Mouse (Mus musculus): Measurements from ENCODE around the gene Btnl2. TPM values are rescaled to one million over a fixed set of nuclear protein-coding genes. Genes with fewer than 3 reads are reported as not detected.

The Btnl2 gene
- polyA plus RNA-seq, 1 experiment from 2014 or later, result not detected

GRCm38 (mm10) chr17:34316697-34317096 is 37.9 kb upstream of the Btnl2 start:
- WGBS, result 79% methylated on average over 2 of the region's 2 CpGs
- H3K4me2 ChIP-seq, result no peak overlapping the region
- no peak overlapping the region for H3K27ac ChIP-seq (replicated peaks)
- H3K4me3 ChIP-seq, result no peak overlapping the region
- no peaks in the 10 kb centered on the region for H3K9me3 ChIP-seq
- no peaks in the 10 kb centered on the region for H3K27me3 ChIP-seq
- H3K4me1 ChIP-seq (replicated peaks), result no peaks in the 10 kb centered on the region
- H3K9ac ChIP-seq, result no peak overlapping the region
- ATAC-seq (ENCODE audit: low read depth), result no peak
- no peaks in the 10 kb centered on the region for H3K36me3 ChIP-seq

GRCm38 (mm10) chr17:34317275-34317674 is 37.3 kb upstream of the Btnl2 start:
- no peaks in the 10 kb centered on the region for H3K4me1 ChIP-seq (replicated peaks)
- no peak overlapping the region for H3K9ac ChIP-seq
- no peaks in the 10 kb centered on the region for H3K9me3 ChIP-seq
- H3K4me3 ChIP-seq, result no peak overlapping the region
- H3K4me2 ChIP-seq, result no peak overlapping the region
- ATAC-seq (ENCODE audit: low read depth), result no peak
- no peaks in the 10 kb centered on the region for H3K27me3 ChIP-seq
- no peaks in the 10 kb centered on the region for H3K36me3 ChIP-seq
- H3K27ac ChIP-seq (replicated peaks), result no peak overlapping the region
- 32% methylated on average over 2 of the region's 2 CpGs for WGBS

GRCm38 (mm10) chr17:34325436-34325835 is 29.2 kb upstream of the Btnl2 start, which contains the start of gene H2-Eb2:
H2-Eb2 (plus strand) TSS chr17:34325665.
- no peaks in the 10 kb centered on the region for H3K4me1 ChIP-seq (replicated peaks)
- H3K27me3 ChIP-seq, result no peaks in the 10 kb centered on the region
- H3K27ac ChIP-seq (replicated peaks), result no peak within 1 kb of the TSS
- no peaks in the 10 kb centered on the region for H3K36me3 ChIP-seq
- no peak within 1 kb of the TSS for H3K9ac ChIP-seq
- H3K4me3 ChIP-seq, result no peak within 1 kb of the TSS
- no peak for ATAC-seq (ENCODE audit: low read depth)
- whole genome bisulfite sequencing, result 47% methylated on average over 4 of the region's 4 CpGs
- no peak within 1 kb of the TSS for H3K4me2 ChIP-seq
- H3K9me3 ChIP-seq, result no peaks in the 10 kb centered on the region

- no peaks in the 10 kb centered on the region for H3K36me3 ChIP-seq
- WGBS, result 75% methylated on average over 3 of the region's 3 CpGs
- no peak for ATAC-seq (ENCODE audit: low read depth)
- H3K27ac ChIP-seq (replicated peaks), result no peak overlapping the region
- H3K9ac ChIP-seq, result no peak overlapping the region
- H3K27me3 ChIP-seq, result no peaks in the 10 kb centered on the region
- no peak overlapping the region for H3K4me3 ChIP-seq
- H3K4me1 ChIP-seq (replicated peaks), result no peaks in the 10 kb centered on the region
- no peak overlapping the region for H3K4me2 ChIP-seq
- no peaks in the 10 kb centered on the region for H3K9me3 ChIP-seq
These were observed 28.2 kb upstream of the Btnl2 start for GRCm38 (mm10) chr17:34326373-34326772.

- no peak for ATAC-seq (ENCODE audit: low read depth)
- H3K27ac ChIP-seq (replicated peaks), result no peak overlapping the region
- H3K27me3 ChIP-seq, result no peaks in the 10 kb centered on the region
- H3K9ac ChIP-seq, result no peak overlapping the region
- WGBS, result 53% methylated on average over 2 of the region's 2 CpGs
- no peaks in the 10 kb centered on the region for H3K4me1 ChIP-seq (replicated peaks)
- no peak overlapping the region for H3K4me3 ChIP-seq
- no peak overlapping the region for H3K4me2 ChIP-seq
- no peaks in the 10 kb centered on the region for H3K36me3 ChIP-seq
- H3K9me3 ChIP-seq, result no peaks in the 10 kb centered on the region
These were observed 24.8 kb upstream of the Btnl2 start for GRCm38 (mm10) chr17:34329807-34330206.

- Histone ChIP-seq H3K4me1 (replicated peaks) (no peaks in the 10 kb centered on the region), H3K9me3 (no peaks in the 10 kb centered on the region), H3K36me3 (no peaks in the 10 kb centered on the region), H3K4me3 (no peak overlapping the region), H3K27ac (replicated peaks) (no peak overlapping the region), H3K9ac (no peak overlapping the region), H3K4me2 (no peak overlapping the region), H3K27me3 (no peaks in the 10 kb centered on the region)
- WGBS, result 90% methylated on average over 1 of the region's 1 CpGs
- no peak for ATAC-seq (ENCODE audit: low read depth)
These were observed 23.4 kb upstream of the Btnl2 start for GRCm38 (mm10) chr17:34331200-34331599.

- H3K9me3 ChIP-seq, result no peaks in the 10 kb centered on the region
- H3K4me1 ChIP-seq (replicated peaks), result no peaks in the 10 kb centered on the region
- 43% methylated on average over 3 of the region's 3 CpGs for WGBS
- no peak overlapping the region for H3K27ac ChIP-seq (replicated peaks)
- no peak overlapping the region for H3K9ac ChIP-seq
- H3K4me2 ChIP-seq, result no peak overlapping the region
- H3K4me3 ChIP-seq, result no peak overlapping the region
- H3K27me3 ChIP-seq, result no peaks in the 10 kb centered on the region
- no peaks in the 10 kb centered on the region for H3K36me3 ChIP-seq
- ATAC-seq (ENCODE audit: low read depth), result no peak
These were observed 13.8 kb upstream of the Btnl2 start for GRCm38 (mm10) chr17:34340619-34341402.

- no peak overlapping the region for H3K4me3 ChIP-seq
- no peak overlapping the region for H3K27ac ChIP-seq (replicated peaks)
- WGBS, result 89% methylated on average over 4 of the region's 4 CpGs
- no peak for ATAC-seq (ENCODE audit: low read depth)
- H3K4me2 ChIP-seq, result no peak overlapping the region
- H3K9me3 ChIP-seq, result no peaks in the 10 kb centered on the region
- H3K36me3 ChIP-seq, result no peaks in the 10 kb centered on the region
- no peaks in the 10 kb centered on the region for H3K27me3 ChIP-seq
- no peaks in the 10 kb centered on the region for H3K4me1 ChIP-seq (replicated peaks)
- no peak overlapping the region for H3K9ac ChIP-seq
These were observed 9.7 kb upstream of the Btnl2 start for GRCm38 (mm10) chr17:34344882-34345281.

GRCm38 (mm10) chr17:34345486-34345885 is 9.1 kb upstream of the Btnl2 start:
- WGBS, result 86% methylated on average over 7 of the region's 7 CpGs

GRCm38 (mm10) chr17:34346041-34346440 is 8.6 kb upstream of the Btnl2 start:
- Histone ChIP-seq H3K4me1 (replicated peaks) (no peaks in the 10 kb centered on the region), H3K9ac (no peak overlapping the region), H3K36me3 (no peaks in the 10 kb centered on the region), H3K27ac (replicated peaks) (no peak overlapping the region), H3K9me3 (no peaks in the 10 kb centered on the region), H3K27me3 (0 out of 2 replicates have a peak, but pooled peaks cover 3% of the 10 kb centered on the region), H3K4me3 (no peak overlapping the region), H3K4me2 (no peak overlapping the region)
- no peak for ATAC-seq (ENCODE audit: low read depth)
- 82% methylated on average over 3 of the region's 3 CpGs for WGBS

More at GRCm38 (mm10) chr17:34345486-34345885, 9.1 kb upstream of the Btnl2 start:
- H3K4me3 ChIP-seq, result no peak overlapping the region
- H3K4me1 ChIP-seq (replicated peaks), result no peaks in the 10 kb centered on the region
- H3K36me3 ChIP-seq, result no peaks in the 10 kb centered on the region
- no peak overlapping the region for H3K27ac ChIP-seq (replicated peaks)
- no peak for ATAC-seq (ENCODE audit: low read depth)
- 0 out of 2 replicates have a peak, but pooled peaks cover 3% of the 10 kb centered on the region for H3K27me3 ChIP-seq
- no peaks in the 10 kb centered on the region for H3K9me3 ChIP-seq
- H3K9ac ChIP-seq, result no peak overlapping the region
- no peak overlapping the region for H3K4me2 ChIP-seq

- 0 out of 2 replicates have a peak, but pooled peaks cover 3% of the 10 kb centered on the region for H3K27me3 ChIP-seq
- H3K9me3 ChIP-seq, result no peaks in the 10 kb centered on the region
- H3K4me2 ChIP-seq, result no peak overlapping the region
- no peaks in the 10 kb centered on the region for H3K36me3 ChIP-seq
- 73% methylated on average over 6 of the region's 6 CpGs for WGBS
- H3K4me3 ChIP-seq, result no peak overlapping the region
- H3K4me1 ChIP-seq (replicated peaks), result no peaks in the 10 kb centered on the region
- no peak overlapping the region for H3K9ac ChIP-seq
- ATAC-seq (ENCODE audit: low read depth), result no peak
- no peak overlapping the region for H3K27ac ChIP-seq (replicated peaks)
These were observed 6.9 kb upstream of the Btnl2 start for GRCm38 (mm10) chr17:34347606-34348308.

- ATAC-seq (ENCODE audit: low read depth), result no peak
- Histone ChIP-seq H3K9me3 (no peaks in the 10 kb centered on the region), H3K27ac (replicated peaks) (no peak overlapping the region), H3K4me3 (no peak overlapping the region), H3K36me3 (no peaks in the 10 kb centered on the region), H3K9ac (no peak overlapping the region), H3K4me1 (replicated peaks) (no peaks in the 10 kb centered on the region), H3K27me3 (0 out of 2 replicates have a peak, but pooled peaks cover 3% of the 10 kb centered on the region), H3K4me2 (no peak overlapping the region)
- 3% methylated on average over 4 of the region's 4 CpGs for WGBS
These were observed 5.2 kb upstream of the Btnl2 start for GRCm38 (mm10) chr17:34349429-34349828.
